Mouse (Mus musculus): ENCODE results near the gene Racgap1. TPM values are rescaled to one million over a fixed set of nuclear protein-coding genes. Genes with fewer than 3 reads are reported as not detected.

Racgap1 gene
- polyA plus RNA-seq, 1 experiment = 2.6 TPM

GRCm38 (mm10) chr15:99619821-99620220, 31.6 kb downstream of the Racgap1 start:
- no peak for DNase-seq
- H3K36me3 ChIP-seq (ENCODE audit: control insufficient read depth, insufficient read depth, low read length) = no peaks in the 10 kb centered on the region
- H3K4me1 ChIP-seq (ENCODE audit: control insufficient read depth, insufficient read depth, low read length) = no peaks in the 10 kb centered on the region
- whole genome bisulfite sequencing = 80% methylated on average over 4 of the region's 4 CpGs
- no peak for TF ChIP-seq CTCF (conservative IDR thresholded peaks at IDR 0.05; ENCODE audit: insufficient read depth, insufficient read length, low read depth, low read length)
- no peak for TF ChIP-seq POLR2A (IDR thresholded peaks at IDR 0.05; ENCODE audit: low read depth, low read length)
- no peak overlapping the region for H3K27ac ChIP-seq (ENCODE audit: insufficient read depth, low read depth, low read length)
- no peaks in the 10 kb centered on the region; the same call in 1 of the 2 replicates for H3K27me3 ChIP-seq (replicated peaks; ENCODE audit: control insufficient read depth, insufficient read depth, low read length)
- H3K4me3 ChIP-seq (ENCODE audit: insufficient read depth, low read depth, low read length) = no peak overlapping the region

DNA sequence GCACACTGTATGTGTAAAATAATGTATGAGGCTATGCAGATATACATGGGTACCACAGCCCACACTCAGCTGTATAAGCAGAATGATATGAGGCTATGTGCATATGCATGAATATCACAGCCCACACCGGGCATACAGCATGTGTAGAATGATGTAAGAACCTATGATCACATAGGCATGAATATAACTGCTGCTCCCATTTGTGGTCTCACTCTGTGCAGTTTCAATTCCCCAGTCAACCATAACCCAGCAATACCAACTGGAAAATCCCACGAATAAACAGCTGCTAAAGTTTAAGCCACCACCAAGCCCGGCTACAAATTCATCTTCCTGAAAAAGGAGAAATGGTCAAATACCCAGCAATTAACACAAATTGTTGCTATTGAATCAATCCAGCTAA, 32.9 kb downstream of the Racgap1 start:
- no peaks in the 10 kb centered on the region for H3K4me1 ChIP-seq (ENCODE audit: control insufficient read depth, insufficient read depth, low read length)
- no peak for DNase-seq
- no peak overlapping the region for H3K4me3 ChIP-seq (ENCODE audit: insufficient read depth, low read depth, low read length)
- 83% methylated on average over 3 of the region's 3 CpGs for WGBS
- no peaks in the 10 kb centered on the region; the same call in 1 of the 2 replicates for H3K27me3 ChIP-seq (replicated peaks; ENCODE audit: control insufficient read depth, insufficient read depth, low read length)
- no peak overlapping the region for H3K27ac ChIP-seq (ENCODE audit: insufficient read depth, low read depth, low read length)
- TF ChIP-seq POLR2A (IDR thresholded peaks at IDR 0.05; ENCODE audit: low read depth, low read length) (no peak), CTCF (conservative IDR thresholded peaks at IDR 0.05; ENCODE audit: insufficient read depth, insufficient read length, low read depth, low read length) (no peak)
- no peaks in the 10 kb centered on the region for H3K36me3 ChIP-seq (ENCODE audit: control insufficient read depth, insufficient read depth, low read length)

DNA sequence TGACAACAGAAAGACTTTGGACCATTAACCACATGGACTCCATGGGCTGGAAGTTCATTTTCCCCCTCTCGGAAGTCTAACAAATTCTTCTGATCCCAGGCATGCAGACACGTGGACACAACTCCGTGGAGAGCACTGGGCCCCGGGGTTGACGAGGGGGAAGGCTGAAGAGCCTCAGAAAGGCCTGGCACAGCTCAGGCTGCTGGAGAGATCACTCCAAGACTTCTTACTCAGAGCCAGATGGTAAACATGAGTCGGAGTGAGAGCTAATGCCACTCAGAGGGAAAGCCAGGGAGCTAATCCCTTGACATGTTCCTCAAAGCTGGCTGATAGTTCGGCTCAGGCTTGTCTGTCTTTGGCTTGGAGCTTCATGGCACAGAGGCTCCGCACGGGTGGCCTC, 36.2 kb downstream of the Racgap1 start:
- Histone ChIP-seq H3K36me3 (ENCODE audit: control insufficient read depth, insufficient read depth, low read length) (no peaks in the 10 kb centered on the region), H3K27me3 (replicated peaks; ENCODE audit: control insufficient read depth, insufficient read depth, low read length) (no peaks in the 10 kb centered on the region; the same call in 1 of the 2 replicates), H3K4me3 (ENCODE audit: insufficient read depth, low read depth, low read length) (no peak overlapping the region), H3K27ac (ENCODE audit: insufficient read depth, low read depth, low read length) (no peak overlapping the region), H3K4me1 (ENCODE audit: control insufficient read depth, insufficient read depth, low read length) (no peaks in the 10 kb centered on the region)
- DNase-seq = no peak
- 43% methylated on average over 9 of the region's 9 CpGs for WGBS
- TF ChIP-seq CTCF (conservative IDR thresholded peaks at IDR 0.05; ENCODE audit: insufficient read depth, insufficient read length, low read depth, low read length) (no peak), POLR2A (IDR thresholded peaks at IDR 0.05; ENCODE audit: low read depth, low read length) (no peak)

- peak; percentile 7 for DNase-seq
- H3K4me3 ChIP-seq (ENCODE audit: insufficient read depth, low read depth, low read length) = no peak overlapping the region
- H3K36me3 ChIP-seq (ENCODE audit: control insufficient read depth, insufficient read depth, low read length) = no peaks in the 10 kb centered on the region
- no peaks in the 10 kb centered on the region; the same call in 1 of the 2 replicates for H3K27me3 ChIP-seq (replicated peaks; ENCODE audit: control insufficient read depth, insufficient read depth, low read length)
- H3K4me1 ChIP-seq (ENCODE audit: control insufficient read depth, insufficient read depth, low read length) = no peaks in the 10 kb centered on the region
- H3K27ac ChIP-seq (ENCODE audit: insufficient read depth, low read depth, low read length) = no peak overlapping the region
- WGBS = 7% methylated on average over 12 of the region's 12 CpGs
- no peak for TF ChIP-seq POLR2A (IDR thresholded peaks at IDR 0.05; ENCODE audit: low read depth, low read length)
Observed at GRCm38 (mm10) chr15:99614753-99615152, 36.7 kb downstream of the Racgap1 start.

GRCm38 (mm10) chr15:99614273-99614672, 37.2 kb downstream of the Racgap1 start:
- TF ChIP-seq POLR2A (IDR thresholded peaks at IDR 0.05; ENCODE audit: low read depth, low read length) = no peak
- no peak for TF ChIP-seq CTCF (conservative IDR thresholded peaks at IDR 0.05; ENCODE audit: insufficient read depth, insufficient read length, low read depth, low read length)
- WGBS = 73% methylated on average over 13 of the region's 13 CpGs

DNA sequence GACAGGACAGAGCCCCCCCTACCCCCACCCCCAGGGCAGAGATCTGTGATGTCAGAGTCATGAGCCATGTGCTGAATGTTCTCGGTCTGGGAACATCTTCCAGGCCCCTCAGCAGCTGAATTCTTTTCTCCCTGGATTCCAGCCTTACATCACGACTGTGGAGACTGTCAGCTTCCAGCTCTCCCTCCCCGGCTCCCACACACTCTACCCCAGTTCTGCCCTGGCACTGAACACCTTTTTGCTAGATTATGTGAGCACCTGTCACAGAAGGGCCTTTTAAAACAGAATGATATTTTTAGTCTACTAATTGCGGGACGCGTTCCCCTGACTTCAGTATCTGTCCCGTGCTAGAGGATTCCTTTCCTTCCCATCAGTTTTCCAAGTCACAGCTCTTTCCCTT, 39.9 kb downstream of the Racgap1 start:
- TF ChIP-seq CTCF (conservative IDR thresholded peaks at IDR 0.05; ENCODE audit: insufficient read depth, insufficient read length, low read depth, low read length) (no peak), POLR2A (IDR thresholded peaks at IDR 0.05; ENCODE audit: low read depth, low read length) (no peak)
- WGBS = 72% methylated on average over 7 of the region's 7 CpGs

More at GRCm38 (mm10) chr15:99614273-99614672, 37.2 kb downstream of the Racgap1 start:
- H3K27me3 ChIP-seq (replicated peaks; ENCODE audit: control insufficient read depth, insufficient read depth, low read length) = no peaks in the 10 kb centered on the region; the same call in 1 of the 2 replicates
- no peaks in the 10 kb centered on the region for H3K36me3 ChIP-seq (ENCODE audit: control insufficient read depth, insufficient read depth, low read length)
- no peak overlapping the region for H3K27ac ChIP-seq (ENCODE audit: insufficient read depth, low read depth, low read length)
- H3K4me3 ChIP-seq (ENCODE audit: insufficient read depth, low read depth, low read length) = no peak overlapping the region
- DNase-seq = no peak
- no peaks in the 10 kb centered on the region for H3K4me1 ChIP-seq (ENCODE audit: control insufficient read depth, insufficient read depth, low read length)

DNA sequence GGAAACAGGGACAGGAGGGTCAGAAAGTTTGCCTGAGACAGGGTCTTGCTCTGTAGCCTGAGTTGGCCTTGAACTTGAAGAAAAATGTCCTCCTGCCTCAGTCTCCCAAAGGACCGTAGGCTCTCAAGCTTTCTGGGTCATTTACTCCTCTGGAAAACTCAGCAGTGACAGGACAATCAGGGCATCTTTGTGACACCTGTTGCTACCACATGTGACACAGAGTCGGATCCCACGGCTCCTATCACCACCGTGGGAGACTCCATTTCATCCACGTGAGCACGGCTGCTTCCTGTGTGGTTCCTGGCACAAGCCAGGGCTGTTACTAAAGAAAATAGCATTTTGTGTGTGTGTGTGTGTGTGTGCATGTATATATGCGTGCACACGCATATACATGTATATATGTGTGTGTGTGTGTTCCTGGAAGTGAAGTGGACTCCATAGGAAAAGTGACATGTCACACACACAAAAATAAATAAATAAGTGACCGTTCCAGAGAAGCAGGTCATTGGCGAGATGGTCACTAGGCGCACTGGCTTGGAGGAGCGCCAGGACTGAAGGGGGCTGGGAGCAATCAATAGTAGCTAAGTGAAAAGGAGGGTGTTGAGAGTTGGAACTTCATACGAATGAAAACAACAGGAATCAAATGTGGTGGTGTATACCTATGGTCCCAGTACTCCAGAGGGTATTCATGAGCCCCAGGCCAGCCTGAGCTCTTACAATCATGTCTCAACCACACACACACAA, 42.9 kb downstream of the Racgap1 start:
- Histone ChIP-seq H3K27ac (ENCODE audit: insufficient read depth, low read depth, low read length) (no peak overlapping the region), H3K27me3 (replicated peaks; ENCODE audit: control insufficient read depth, insufficient read depth, low read length) (no peaks in the 10 kb centered on the region), H3K4me1 (ENCODE audit: control insufficient read depth, insufficient read depth, low read length) (no peaks in the 10 kb centered on the region), H3K4me3 (ENCODE audit: insufficient read depth, low read depth, low read length) (no peak overlapping the region), H3K36me3 (ENCODE audit: control insufficient read depth, insufficient read depth, low read length) (no peaks in the 10 kb centered on the region)
- WGBS = 79% methylated on average over 13 of the region's 13 CpGs
- TF ChIP-seq POLR2A (IDR thresholded peaks at IDR 0.05; ENCODE audit: low read depth, low read length) = no peak
- TF ChIP-seq CTCF (conservative IDR thresholded peaks at IDR 0.05; ENCODE audit: insufficient read depth, insufficient read length, low read depth, low read length) = no peak
- no peak for DNase-seq

More for the DNA sequence above, 39.9 kb downstream of the Racgap1 start:
- no peaks in the 10 kb centered on the region for H3K27me3 ChIP-seq (replicated peaks; ENCODE audit: control insufficient read depth, insufficient read depth, low read length)
- H3K4me1 ChIP-seq (ENCODE audit: control insufficient read depth, insufficient read depth, low read length) = no peaks in the 10 kb centered on the region
- no peaks in the 10 kb centered on the region for H3K36me3 ChIP-seq (ENCODE audit: control insufficient read depth, insufficient read depth, low read length)
- H3K4me3 ChIP-seq (ENCODE audit: insufficient read depth, low read depth, low read length) = no peak overlapping the region
- no peak for DNase-seq
- H3K27ac ChIP-seq (ENCODE audit: insufficient read depth, low read depth, low read length) = no peak overlapping the region
